Mouse (Mus musculus) ES-E14 (cell line): ENCODE measurements around the gene Padi3. TPM values are rescaled to one million over a fixed set of nuclear protein-coding genes. Genes with fewer than 3 reads are reported as not detected.
A peak's percentile ranks its signal among the peaks of the same experiment; 100 is the strongest.

Source experiments
- DNase-seq: peaks from one replicate; pipeline ENCODE4 v3.0.0-alpha.2; 2013; ENCODE audit warnings: low read depth, low spot score
- H3K27ac ChIP-seq: 2 replicates; pipeline ENCODE4 v1.5.1; 2012; ENCODE audit warnings: low read depth, mild to moderate bottlenecking, low read length, moderate library complexity, mixed read lengths; ENCODE audit not compliant: poor library complexity, insufficient read depth, severe bottlenecking
- H3K36me3 ChIP-seq: 2 replicates; pipeline ENCODE4 v1.6.1; 2012; ENCODE audit warnings: mild to moderate bottlenecking, low read length, moderate library complexity, mixed read lengths; ENCODE audit not compliant: control insufficient read depth, poor library complexity, insufficient read depth, severe bottlenecking
- H3K4me1 ChIP-seq, 2 experiments: fragments of 150-350 bp in 1 of 2; sonication (generic) in 1 of 2; 2 replicates each; pipeline ENCODE4 v1.6.1; 2012; ENCODE audit warnings: low read length in 2 of 2, mild to moderate bottlenecking in 1 of 2, mixed read lengths in 1 of 2; ENCODE audit not compliant: control insufficient read depth in 2 of 2, insufficient read depth in 2 of 2, poor library complexity in 1 of 2
- H3K4me3 ChIP-seq, 2 experiments: fragments of 150-350 bp in 1 of 2; sonication (generic) in 1 of 2; 2 replicates each; pipeline ENCODE4 v1.5.1; 2012; ENCODE audit warnings: low read length in 2 of 2, low read depth in 1 of 2, mild to moderate bottlenecking in 1 of 2, mixed read lengths in 1 of 2; ENCODE audit not compliant: insufficient read depth in 1 of 2, poor library complexity in 1 of 2, severe bottlenecking in 1 of 2
- H3K9ac ChIP-seq: 2 replicates; pipeline ENCODE4 v1.6.1; 2012; ENCODE audit warnings: low read depth, mild to moderate bottlenecking, low read length, mixed read lengths; ENCODE audit not compliant: poor library complexity, insufficient read depth, severe bottlenecking
- H3K9me3 ChIP-seq: fragments of 150-350 bp; sonication (generic); 2 replicates; pipeline ENCODE4 v1.6.1; 2012; ENCODE audit warnings: low read depth, mild to moderate bottlenecking, low read length; ENCODE audit not compliant: control insufficient read depth, insufficient read depth
- CHD2 ChIP-seq: IDR thresholded peaks from 2 replicates; pipeline ENCODE4 v1.6.1; 2014; ENCODE audit warnings: mild to moderate bottlenecking, low read depth, low read length, inconsistent platforms
- HCFC1 ChIP-seq: IDR thresholded peaks from 2 replicates; pipeline ENCODE4 v1.6.1; 2012; ENCODE audit warnings: low read length, inconsistent platforms, borderline replicate concordance; ENCODE audit not compliant: insufficient read depth
- MAFK ChIP-seq: IDR thresholded peaks from 2 replicates; pipeline ENCODE4 v1.6.1; 2014; ENCODE audit warnings: mild to moderate bottlenecking, low read depth, low read length, inconsistent platforms; ENCODE audit not compliant: insufficient read depth
- ZC3H11A ChIP-seq: IDR thresholded peaks from 2 replicates; pipeline ENCODE4 v1.6.1; 2012; ENCODE audit warnings: low read depth, mild to moderate bottlenecking, inconsistent platforms, low read length, borderline replicate concordance
- ZNF384 ChIP-seq: IDR thresholded peaks from 2 replicates; pipeline ENCODE4 v1.6.1; 2012; ENCODE audit warnings: low read depth, low read length, inconsistent platforms
- in situ Hi-C, 2 experiments: fragments of 600-800 bp; cut with MboI; formaldehyde crosslinking; loops; one replicate each; pipeline ENCODE4 v1.15.1; 2025; ENCODE audit warnings: low sequenced_read_pairs in 2 of 2, inconsistent platforms in 1 of 2; ENCODE audit not compliant: unreplicated experiment in 2 of 2
- total RNA-seq: library from RNA; depleted of rRNA; stranded (reverse); fragments of 300-350 nt; gene quantifications from 2 replicates; pipeline ENCODE4 v1.2.3, GENCODE M21; 2012

The Padi3 gene
- total RNA-seq, 1 experiment, result 1.2 TPM

GRCm38 (mm10) chr4:140835682-140836081 is 25.2 kb upstream of the Padi3 start:
- Histone ChIP-seq H3K9me3 (no peaks in the 10 kb centered on the region), H3K36me3 (no peaks in the 10 kb centered on the region), H3K4me3 (no peak overlapping the region), H3K9ac (no peak overlapping the region), H3K27ac (no peak overlapping the region), H3K4me1 (peaks cover 0 to 4% of the 10 kb centered on the region in 2 experiments; a peak in 1 of 4 replicates)
- TF ChIP-seq ZC3H11A, result no peak
- no peak for TF ChIP-seq HCFC1
- no peak for TF ChIP-seq MAFK
- TF ChIP-seq CHD2, result no peak
- TF ChIP-seq ZNF384, result no peak
- DNase-seq, result peak; percentile 70
- in situ Hi-C loops, result no loop called here

GRCm38 (mm10) chr4:140834327-140834934 is 24.0 kb upstream of the Padi3 start:
- TF ChIP-seq ZNF384 (no peak), CHD2 (no peak), HCFC1 (no peak), ZC3H11A (no peak), MAFK (no peak)
- H3K27ac ChIP-seq, result no peak overlapping the region
- peaks cover 0 to 4% of the 10 kb centered on the region in 2 experiments; a peak in 1 of 4 replicates for H3K4me1 ChIP-seq
- H3K9ac ChIP-seq, result no peak overlapping the region
- no peak for DNase-seq
- no peaks in the 10 kb centered on the region for H3K9me3 ChIP-seq
- no peak overlapping the region for H3K4me3 ChIP-seq
- H3K36me3 ChIP-seq, result no peaks in the 10 kb centered on the region
- in situ Hi-C loops, result no loop called here

- TF ChIP-seq CHD2 (no peak), HCFC1 (no peak), ZNF384 (no peak), MAFK (no peak), ZC3H11A (no peak)
- DNase-seq, result no peak
- no peaks in the 10 kb centered on the region for H3K36me3 ChIP-seq
- H3K9me3 ChIP-seq, result no peaks in the 10 kb centered on the region
- no peaks in the 10 kb centered on the region for H3K4me1 ChIP-seq
- H3K4me3 ChIP-seq, result no peak overlapping the region
- H3K9ac ChIP-seq, result no peak overlapping the region
- in situ Hi-C loops, result no loop called here
- no peak overlapping the region for H3K27ac ChIP-seq
Observed at GRCm38 (mm10) chr4:140832821-140833220, 22.4 kb upstream of the Padi3 start.

- Histone ChIP-seq H3K36me3 (no peaks in the 10 kb centered on the region), H3K27ac (no peak overlapping the region), H3K4me3 (no peak overlapping the region), H3K4me1 (no peaks in the 10 kb centered on the region), H3K9me3 (no peaks in the 10 kb centered on the region), H3K9ac (no peak overlapping the region)
- in situ Hi-C loops, result no loop called here
- DNase-seq, result no peak
- TF ChIP-seq MAFK (no peak), CHD2 (no peak), ZNF384 (no peak), HCFC1 (no peak), ZC3H11A (no peak)
Observed at GRCm38 (mm10) chr4:140831808-140832207, 21.4 kb upstream of the Padi3 start.

- H3K4me3 ChIP-seq, result no peak overlapping the region
- no peak overlapping the region for H3K27ac ChIP-seq
Observed at GRCm38 (mm10) chr4:140827237-140827636, 16.8 kb upstream of the Padi3 start.

More at GRCm38 (mm10) chr4:140827237-140827636, 16.8 kb upstream of the Padi3 start:
- TF ChIP-seq HCFC1 (no peak), CHD2 (no peak), ZC3H11A (no peak), MAFK (no peak), ZNF384 (no peak)
- no peak for DNase-seq
- in situ Hi-C loops, result no loop called here
- H3K36me3 ChIP-seq, result no peaks in the 10 kb centered on the region
- H3K4me1 ChIP-seq, result no peaks in the 10 kb centered on the region
- H3K9me3 ChIP-seq, result peaks cover 3% of the 10 kb centered on the region; the same call in 1 of the 2 replicates
- H3K9ac ChIP-seq, result no peak overlapping the region
